Mouse (Mus musculus) bone marrow macrophage, adult 2 months (primary cell): Measurements from ENCODE around the gene Snx30.

Experiments
- CTCF ChIP-seq: IDR thresholded peaks from 2 replicates; pipeline ENCODE4 v1.5.1; 2012; ENCODE audit warnings: low read depth, mild to moderate bottlenecking, low read length, moderate library complexity
- POLR2A ChIP-seq: IDR thresholded peaks from 2 replicates; pipeline ENCODE4 v1.6.1; 2012; ENCODE audit warnings: mild to moderate bottlenecking, low read depth, low read length, borderline replicate concordance

- TF ChIP-seq POLR2A (no peak), CTCF (no peak)
Measured at GRCm38 (mm10) chr4:59862335-59862734, 56.7 kb downstream of the Snx30 start.
